Mouse (Mus musculus) 3134 (cell line): ENCODE results near the gene Cnpy3.
"Not testable (repeated sequence)": the region's sequence is repeated elsewhere in the genome, so short reads cannot be mapped to it uniquely, and the experiment has no call there.

Experiments used
- DNase-seq: peaks from one replicate; pipeline ENCODE4 v3.0.0-alpha.2; 2011; ENCODE audit warnings: low spot score; ENCODE audit not compliant: insufficient read length; ENCODE audit errors: extremely low read depth

Cnpy3 gene

GRCm38 (mm10) chr17:46767868-46768267, 15.9 kb upstream of the Cnpy3 start:
- no peak for DNase-seq

DNA sequence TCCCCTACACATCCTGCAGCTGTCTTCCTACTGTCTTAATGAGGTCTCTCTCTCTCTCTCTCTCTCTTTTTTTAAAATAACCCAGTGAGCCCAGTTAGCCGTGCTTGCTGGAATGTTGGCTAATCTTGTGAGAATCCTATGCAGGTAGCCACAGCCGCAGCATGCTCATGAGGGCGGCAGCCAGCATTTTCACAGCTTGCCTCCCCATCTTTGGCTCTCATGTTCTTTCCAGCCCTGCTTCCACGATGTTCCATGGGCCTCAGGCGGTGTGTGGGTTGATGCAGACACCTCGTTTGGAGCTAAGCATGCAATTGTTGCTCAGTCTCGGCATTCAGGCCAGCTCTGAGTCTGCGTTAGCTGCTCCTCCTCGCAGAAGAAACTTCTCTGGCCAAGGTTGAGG, 12.9 kb upstream of the Cnpy3 start:
- DNase-seq = not testable (repeated sequence)

DNA sequence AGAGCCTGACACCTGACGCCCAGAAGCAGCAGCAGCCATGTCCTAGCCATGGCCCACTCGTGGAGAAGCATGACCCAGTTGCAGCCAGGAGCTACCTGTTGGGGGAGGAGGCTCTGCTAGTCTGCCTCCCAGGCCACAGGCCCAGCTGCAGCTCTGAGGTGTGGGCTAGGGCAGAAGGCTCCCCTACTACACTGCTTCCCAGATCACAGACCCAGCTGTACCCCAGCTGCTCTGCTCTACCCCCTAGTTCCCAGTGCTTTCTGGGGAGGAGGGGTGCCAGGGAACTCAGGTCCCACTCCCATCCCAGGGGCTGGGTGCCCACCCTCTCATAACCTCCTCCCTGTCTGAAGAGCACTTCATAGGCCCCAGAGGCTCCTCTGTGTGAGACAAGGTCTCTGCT, 11.5 kb upstream of the Cnpy3 start, which contains the start of gene Ptcra:
Ptcra (minus strand) TSS at position 169 of the 400 bp plus-strand sequence.
- DNase-seq = no peak

DNA sequence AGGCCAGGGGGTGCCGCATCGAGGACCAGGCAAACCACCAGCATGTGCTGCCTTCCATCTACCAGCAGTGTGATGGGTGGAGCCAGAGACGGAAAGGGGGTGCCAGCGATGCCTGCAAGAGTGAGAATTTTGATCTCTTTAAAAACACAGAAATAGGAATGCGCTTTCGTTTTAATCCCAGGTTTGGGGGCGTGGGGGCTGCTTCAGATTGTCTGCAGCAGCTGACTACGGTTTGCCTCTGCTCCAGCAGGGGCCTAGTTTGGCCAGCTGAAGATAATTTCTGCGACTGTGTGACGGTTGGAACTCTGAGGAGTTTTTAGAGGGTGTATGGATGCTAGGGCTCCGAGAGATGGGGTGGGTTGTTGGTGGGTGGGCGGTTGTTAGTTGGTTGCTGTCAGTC, 6.7 kb upstream of the Cnpy3 start:
- DNase-seq = no peak

DNA sequence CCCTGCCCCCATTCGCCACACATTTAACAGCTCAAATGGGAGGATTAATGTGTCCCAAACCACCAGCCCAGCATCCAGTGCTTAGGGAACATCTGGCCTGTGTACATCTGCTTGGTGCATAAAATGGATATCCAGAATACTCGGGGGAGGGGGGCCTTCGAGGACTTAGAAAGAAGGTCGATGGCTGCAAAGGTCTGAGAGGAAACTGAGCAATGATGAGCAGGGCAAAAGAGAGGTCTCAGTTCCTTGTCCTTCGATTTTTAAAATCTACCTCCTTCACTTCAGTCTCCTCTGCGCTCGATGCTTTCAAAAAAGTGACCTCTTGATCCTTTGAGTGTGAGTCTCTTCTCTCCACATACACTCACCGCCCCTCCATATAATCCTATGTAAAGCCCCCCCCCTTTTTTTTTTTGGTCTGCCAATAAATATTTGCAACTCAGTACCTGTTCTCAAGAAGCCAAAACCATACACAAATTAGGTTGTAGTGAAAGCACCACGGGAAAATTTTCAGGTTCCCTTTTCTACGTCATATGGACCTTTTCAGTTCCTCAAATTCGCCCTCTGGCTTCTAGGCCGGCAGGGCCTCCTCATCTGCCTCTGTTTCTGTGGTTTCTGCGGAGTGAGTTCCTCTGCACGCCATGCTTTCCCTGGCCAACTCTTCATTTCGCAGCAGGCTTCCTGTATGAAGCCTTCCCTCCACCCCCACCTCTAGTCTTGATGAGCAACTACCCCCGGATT, 789 bp downstream of the Cnpy3 start:
- DNase-seq = no peak

GRCm38 (mm10) chr17:46750580-46750979, 1.4 kb downstream of the Cnpy3 start:
- no peak for DNase-seq

DNA sequence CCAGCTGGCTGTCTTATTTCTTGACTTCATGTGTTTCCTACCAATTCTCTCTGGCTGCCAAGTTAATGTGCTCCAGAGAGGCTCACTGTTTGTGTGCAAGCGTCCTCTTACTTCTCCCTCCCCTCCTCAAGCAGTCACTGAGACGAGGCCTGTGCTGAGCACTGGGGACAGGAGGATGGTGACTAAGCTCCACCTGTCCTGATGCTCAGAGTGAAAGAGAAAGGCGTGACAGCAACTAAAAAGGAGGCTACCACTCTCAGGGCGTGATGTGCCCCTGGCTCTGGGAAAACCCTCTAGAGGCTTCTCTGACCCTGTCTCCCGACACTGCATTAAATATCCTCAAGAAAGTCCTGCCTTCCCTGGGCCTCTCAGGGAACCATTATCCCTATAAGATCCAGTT, 2.7 kb downstream of the Cnpy3 start:
- DNase-seq = no peak

DNA sequence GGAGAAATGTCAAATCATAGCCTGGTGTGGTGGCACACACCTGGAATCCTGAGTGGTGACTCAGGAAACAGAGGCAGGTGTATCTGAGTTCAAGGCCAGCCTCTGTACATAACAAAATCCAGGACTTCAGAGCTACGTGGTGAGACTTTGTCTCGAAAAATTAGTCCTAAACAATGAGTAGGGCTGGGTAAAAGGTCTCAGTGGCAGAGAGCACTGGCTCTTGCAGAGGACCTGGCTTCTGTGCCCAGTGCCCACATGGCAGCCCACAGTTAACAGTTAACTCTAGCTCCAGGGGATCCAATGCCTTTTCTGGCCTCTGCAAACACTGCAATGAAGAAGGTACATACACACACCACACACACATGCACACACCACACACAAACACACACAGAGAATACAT, 4.2 kb downstream of the Cnpy3 start:
- no peak for DNase-seq

DNA sequence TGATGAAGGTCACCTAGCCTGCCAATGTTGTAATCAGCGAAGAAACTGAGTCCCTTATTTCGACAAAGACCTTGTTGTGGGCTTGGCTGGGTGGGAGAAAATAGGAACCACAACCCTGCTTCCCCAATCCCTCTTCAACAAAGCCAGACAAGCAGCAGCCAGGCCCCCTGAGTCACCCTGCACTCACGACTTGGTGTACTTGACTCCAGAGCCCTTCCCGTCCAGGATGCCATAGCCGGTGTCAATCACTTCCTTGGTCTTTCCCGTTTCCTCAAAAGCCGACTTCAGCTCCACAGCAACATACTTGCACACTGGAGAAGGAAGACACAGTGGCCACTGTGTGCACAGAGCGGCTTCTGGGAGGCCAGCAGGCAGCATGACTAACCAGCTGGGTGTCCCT, 4.8 kb downstream of the Cnpy3 start:
- DNase-seq = no peak

- DNase-seq = no peak
Observed at GRCm38 (mm10) chr17:46745506-46745905, 6.5 kb downstream of the Cnpy3 start.

GRCm38 (mm10) chr17:46742986-46743385, 9.0 kb downstream of the Cnpy3 start:
- no peak for DNase-seq

DNA sequence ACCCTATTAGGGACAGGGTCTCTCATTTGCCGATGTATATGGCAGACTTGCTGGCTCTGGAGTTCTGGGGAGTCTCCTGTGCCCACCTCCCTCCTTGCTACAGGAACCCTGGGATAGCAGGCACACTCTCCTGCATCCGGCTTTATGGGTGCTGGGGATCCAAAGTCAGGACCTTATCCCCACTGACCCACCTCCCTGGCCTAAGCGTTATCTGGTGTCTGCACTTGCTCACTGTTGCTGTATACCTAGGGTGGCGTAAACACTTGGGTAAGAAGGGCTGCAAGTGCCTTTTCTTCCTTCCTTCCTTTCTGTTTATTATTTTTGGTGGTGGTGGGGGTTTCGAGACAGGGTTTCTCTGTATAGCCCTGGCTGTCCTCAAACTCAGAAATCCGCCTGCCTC, 10.7 kb downstream of the Cnpy3 start:
- DNase-seq = no peak

- peak; percentile 41 for DNase-seq
Observed at GRCm38 (mm10) chr17:46736160-46736559, 15.9 kb downstream of the Cnpy3 start.

DNA sequence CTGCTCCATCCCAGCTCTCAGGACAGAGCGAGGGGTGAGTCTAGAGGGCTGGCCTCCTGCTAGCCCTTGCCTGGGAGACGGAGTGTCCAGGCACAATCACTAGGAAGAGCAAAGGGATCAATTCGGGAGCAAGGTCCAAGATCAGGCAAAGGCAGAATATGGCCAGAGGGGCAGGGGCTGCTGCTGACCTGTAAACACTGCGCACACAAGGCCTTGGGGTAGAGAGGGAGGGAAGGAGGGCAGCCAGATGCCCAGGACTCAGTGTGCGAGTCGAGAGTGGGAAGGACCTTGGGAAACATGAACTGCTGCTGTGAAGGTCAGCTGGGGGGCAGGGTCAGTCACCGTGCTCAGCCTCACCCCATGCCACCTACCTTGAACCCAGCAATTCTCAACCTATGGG, 16.7 kb downstream of the Cnpy3 start:
- no peak for DNase-seq

DNA sequence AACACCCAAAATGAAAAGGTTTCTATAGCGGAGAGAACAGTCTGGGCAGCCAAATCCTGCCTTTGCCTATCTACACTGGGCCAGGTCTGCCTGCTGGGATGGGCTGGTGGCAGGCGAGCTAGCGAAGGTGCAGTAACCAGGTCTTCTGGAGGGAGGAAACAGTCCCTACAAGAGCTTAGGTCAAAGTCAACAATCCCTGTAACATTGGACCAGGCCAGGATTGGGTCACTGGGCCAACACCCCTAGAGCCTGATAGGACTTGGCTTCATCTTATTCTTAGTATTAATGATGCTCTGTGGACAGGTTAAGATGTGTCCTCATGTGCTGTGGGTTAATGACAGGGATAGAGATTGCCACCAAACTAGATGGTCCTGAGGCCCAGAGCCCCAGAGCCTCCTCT, 18.0 kb downstream of the Cnpy3 start:
- DNase-seq = no peak

GRCm38 (mm10) chr17:46728904-46729318, 23.1 kb downstream of the Cnpy3 start, which contains the start of gene Gnmt:
Gene Gnmt (minus strand): TSS chr17:46729168.
- no peak for DNase-seq

- DNase-seq = no peak
Observed at GRCm38 (mm10) chr17:46728496-46728895, 23.5 kb downstream of the Cnpy3 start.

DNA sequence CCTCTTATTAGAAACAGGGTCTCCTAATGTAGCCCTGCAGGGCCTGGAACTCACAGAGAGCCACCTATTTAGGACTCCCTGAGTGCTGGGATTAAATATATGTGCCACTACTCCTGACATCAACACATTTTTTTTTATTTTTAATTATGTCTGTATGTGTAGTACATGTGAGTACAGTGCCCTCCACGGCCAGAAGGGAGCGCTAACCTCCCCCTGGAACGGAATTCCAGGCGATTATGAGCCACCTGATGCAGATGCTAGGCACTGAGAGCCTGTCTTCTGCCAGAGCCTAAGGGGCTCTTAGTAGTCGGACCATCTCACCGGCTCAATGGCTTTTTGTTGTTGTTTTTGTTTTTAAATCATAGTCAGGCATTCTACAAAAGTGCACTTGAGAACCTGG, 24.0 kb downstream of the Cnpy3 start:
- DNase-seq = no peak

- no peak for DNase-seq
Observed at GRCm38 (mm10) chr17:46727271-46727670, 24.7 kb downstream of the Cnpy3 start.

DNA sequence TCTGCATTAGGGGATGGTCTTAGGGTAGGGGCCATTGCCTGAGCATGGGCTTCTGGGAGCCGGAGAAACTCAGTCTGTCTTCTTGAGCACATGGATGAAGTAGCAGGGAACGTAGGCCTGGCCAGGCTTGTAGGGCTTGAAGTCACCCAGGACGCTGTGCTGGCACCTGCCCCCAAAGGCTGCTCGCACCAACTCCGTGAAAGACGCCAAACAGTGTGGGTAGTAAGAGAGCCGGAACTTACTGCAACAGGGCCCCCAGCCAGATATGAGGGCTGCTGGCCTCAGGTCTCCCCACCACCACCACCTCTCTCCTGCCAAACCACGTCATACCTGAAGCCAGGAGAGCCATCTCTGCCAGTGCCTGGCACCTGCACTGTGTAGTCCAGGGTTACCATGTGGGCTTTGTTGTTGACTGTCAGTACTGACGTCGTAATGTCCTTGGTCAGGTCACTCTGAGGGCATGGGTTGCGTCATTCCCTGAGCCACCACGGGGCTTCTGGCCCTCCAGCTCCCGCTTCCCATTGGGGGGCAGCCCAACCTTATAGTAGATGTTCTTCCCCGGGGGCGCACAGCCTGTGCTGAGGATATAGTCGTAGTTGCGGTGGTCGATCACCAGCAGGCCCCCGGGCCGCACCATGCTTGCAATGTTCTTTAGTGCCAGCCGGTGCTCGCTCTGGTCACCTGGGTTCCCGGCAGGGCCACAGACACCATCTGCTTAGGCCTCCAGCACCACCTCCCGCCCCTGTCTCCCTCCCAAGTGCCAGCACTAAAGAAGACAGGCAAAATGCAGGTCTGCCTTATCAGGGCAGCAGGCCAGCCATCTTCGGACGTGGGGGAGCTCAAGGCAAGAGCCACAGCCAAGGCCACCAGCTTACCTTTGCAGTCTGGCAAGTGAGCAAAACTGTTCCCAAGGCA, 26.0 kb downstream of the Cnpy3 start:
- DNase-seq = no peak

- peak; percentile 46 for DNase-seq
Observed at GRCm38 (mm10) chr17:46725273-46725672, 26.7 kb downstream of the Cnpy3 start.
